Mouse (Mus musculus) hematopoietic stem cell, adult 5-6 weeks (primary cell): ENCODE results near the gene Sez6l. TPM values are rescaled to one million over a fixed set of nuclear protein-coding genes. Genes with fewer than 3 reads are reported as not detected.

Source experiments
- ATAC-seq, 2 experiments: fragments of 125-278 bp in 1 of 2; replicated peaks in 1 of 2; 2 replicates each; pipeline ENCODE4 v1.8.0; 2016 to 2017; ENCODE audit warnings: inconsistent platforms in 2 of 2, mild to moderate bottlenecking in 2 of 2, moderate number of reproducible peaks in 2 of 2, low read depth in 1 of 2, moderate TSS enrichment in 1 of 2; ENCODE audit not compliant: low FRiP score in 2 of 2, poor library complexity in 2 of 2, severe bottlenecking in 2 of 2, insufficient read depth in 1 of 2, low TSS enrichment in 1 of 2
- total RNA-seq: library from RNA; stranded (forward); fragments of 172-1452, 232-1000 nt; gene quantifications from 2 replicates; pipeline ENCODE4 v1.2.3, GENCODE M21; 2017

The Sez6l gene
- total RNA-seq, 1 experiment from 2014 or later: 0.15 TPM

DNA sequence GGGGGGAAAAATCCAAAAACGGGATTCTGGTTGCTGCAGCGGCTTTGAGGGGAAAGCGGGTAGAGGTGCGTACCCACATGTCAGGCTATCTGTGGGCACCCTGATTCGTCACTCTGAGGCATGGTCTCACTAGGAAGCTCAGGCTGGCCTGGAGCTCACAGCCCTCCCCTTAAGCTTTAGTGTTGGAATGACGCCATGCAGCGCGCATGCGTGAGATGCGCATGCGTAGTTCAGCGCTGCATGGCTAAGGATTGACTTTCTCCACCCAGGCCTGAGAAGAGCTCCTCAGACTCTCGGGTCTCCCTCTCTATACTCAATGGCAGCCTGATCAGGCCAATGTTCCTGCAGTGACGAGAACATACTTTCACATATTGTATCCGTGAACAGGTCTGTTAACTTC is 24.2 kb downstream of the Sez6l start:
- no peak for ATAC-seq

DNA sequence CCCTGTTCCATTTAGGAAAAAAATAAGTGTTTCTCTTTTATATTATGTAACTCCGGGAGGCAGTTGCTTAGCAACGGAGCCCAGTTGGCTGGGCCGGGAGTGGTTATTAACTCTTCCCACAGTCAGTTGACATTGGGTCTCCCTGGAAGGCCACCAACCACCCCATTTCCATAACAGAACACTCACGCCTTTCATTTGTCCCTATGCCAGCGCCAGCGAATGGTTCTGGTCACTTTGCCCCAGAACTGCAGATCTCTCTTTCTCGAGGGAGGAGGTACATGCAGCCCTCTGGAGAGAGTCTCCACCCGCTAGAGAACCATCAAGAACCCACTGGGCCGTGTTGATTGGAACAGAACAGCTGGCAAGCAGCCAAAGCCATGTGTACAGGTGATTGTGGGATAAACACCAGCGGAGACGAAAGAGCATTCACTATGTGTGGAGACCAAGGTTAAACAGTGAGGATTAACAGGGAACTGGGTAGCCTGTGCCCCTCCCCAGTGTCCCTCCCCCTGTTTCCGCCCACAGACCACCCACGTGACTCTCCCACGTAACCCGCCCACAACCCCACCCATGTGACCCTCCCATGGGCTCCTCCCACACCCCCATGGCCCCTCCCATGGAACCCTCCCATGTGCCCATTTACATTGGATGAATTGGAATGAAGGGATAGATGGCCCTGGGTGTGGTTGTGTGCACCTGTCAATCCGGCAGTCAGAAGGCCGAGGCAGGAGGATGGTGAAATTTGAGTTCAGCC is 24.8 kb downstream of the Sez6l start:
- no peak for ATAC-seq

DNA sequence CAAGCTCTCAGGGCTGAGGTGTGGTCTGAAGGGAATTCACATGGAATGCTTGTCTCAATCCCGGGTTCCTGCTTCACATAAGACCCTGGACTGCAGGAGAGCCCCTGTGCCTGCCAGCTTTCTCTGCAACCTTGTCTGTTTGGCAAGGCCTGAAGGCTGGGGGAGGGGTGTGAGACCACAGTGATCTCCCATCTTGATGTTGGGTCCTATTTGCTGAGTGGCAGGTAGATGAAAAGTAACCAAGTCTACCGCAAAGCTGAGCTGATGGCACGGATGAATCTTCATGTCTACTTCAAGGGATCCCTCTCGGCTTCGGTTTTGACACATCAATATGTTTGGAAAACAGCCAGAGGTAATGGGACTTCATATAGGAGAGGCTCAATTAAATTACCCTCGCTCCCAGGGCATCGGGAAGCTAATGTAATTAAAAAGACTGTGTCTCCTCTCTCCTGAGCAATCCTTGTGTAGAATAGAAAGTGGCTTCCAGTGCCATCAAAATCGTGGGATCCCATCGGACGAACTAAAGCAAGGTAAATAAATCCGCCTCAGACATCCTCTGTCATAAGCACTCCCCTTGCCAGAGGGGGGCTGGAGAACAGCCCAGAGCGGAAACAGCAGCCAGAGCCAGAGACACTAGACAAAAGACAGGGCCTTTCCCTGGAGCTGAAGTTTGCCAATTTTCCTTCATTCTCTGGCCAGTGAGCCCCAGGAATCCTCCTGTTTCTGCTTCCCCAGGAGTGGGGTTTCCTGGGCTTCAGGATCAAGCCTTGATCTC is 28.0 kb downstream of the Sez6l start:
- no peak for ATAC-seq

DNA sequence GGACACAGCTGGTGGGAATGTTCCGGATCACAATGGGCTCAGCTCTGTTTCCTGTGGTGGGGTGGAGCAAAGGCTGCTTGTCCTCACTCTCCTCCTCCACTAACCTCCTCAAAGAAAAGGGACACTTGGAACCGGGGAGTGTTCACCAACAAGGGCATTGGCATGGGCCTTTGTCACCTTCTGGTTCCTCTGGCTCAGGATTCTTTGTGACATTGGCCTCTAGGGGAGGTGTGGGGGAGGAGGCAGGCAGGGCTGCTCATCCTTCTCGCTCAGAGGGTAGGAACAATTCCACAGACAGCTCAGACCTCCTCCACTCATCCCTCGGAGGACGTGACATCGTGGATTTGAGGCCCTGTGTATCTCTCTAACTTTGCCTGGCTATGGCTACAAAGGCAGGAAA is 30.2 kb downstream of the Sez6l start:
- ATAC-seq: no peak

DNA sequence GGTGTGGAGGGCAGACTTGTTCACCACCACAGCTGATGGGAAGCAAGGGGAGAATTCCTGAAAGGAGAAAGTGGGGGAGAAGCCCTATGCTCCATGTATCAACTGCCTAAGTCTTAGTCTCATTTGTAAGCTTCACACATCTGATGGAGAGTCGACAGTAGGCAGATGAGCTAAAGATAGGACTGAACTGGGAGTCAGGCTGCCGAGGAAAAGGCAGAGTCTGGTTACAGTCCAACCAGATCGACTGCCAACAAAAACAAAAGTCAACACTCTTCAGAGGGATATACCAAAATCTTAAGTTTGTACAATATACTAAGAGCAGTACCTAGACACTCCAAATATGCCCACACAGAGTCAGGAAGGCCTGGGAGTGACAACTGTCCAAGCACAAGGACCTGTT is 38.7 kb downstream of the Sez6l start:
- no peak for ATAC-seq

DNA sequence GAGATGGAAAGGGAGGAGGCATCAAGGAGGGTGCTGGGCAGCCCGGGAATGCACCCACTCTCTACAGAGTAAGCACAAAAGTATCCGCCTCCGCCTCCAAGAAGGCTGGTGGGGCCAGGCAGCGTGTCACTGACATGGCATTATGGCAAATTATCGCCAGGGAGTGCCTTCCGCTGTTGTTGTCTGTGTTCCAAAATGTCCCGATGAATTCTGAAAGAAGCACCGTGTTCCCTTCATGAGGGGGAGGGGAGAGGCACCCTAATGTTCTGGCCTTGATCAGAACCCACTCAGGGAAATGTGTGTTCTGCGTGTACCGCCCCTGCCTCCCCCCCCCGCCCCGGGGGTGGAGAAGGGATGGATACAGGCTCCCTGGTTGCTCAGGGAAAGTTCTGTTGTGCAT is 41.1 kb downstream of the Sez6l start:
- ATAC-seq: no peak

DNA sequence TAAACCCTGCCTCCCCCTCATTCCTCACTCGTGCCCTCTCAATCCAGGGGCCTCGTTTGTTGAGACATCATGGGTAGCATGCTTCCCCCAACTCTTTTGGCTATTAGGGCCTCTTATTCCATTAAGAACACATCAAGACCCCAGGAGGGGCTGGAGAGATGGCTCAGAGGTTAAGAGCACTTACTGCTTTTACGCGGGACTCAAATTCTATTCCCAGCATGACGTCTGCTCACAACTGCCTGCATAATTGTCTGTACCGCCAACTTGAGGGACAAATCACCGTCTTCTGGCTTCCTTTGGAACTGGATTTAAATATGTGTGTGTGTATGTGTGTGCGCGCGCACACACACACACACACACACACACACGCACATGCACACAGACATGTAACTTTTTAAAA is 42.8 kb downstream of the Sez6l start:
- ATAC-seq: no peak

DNA sequence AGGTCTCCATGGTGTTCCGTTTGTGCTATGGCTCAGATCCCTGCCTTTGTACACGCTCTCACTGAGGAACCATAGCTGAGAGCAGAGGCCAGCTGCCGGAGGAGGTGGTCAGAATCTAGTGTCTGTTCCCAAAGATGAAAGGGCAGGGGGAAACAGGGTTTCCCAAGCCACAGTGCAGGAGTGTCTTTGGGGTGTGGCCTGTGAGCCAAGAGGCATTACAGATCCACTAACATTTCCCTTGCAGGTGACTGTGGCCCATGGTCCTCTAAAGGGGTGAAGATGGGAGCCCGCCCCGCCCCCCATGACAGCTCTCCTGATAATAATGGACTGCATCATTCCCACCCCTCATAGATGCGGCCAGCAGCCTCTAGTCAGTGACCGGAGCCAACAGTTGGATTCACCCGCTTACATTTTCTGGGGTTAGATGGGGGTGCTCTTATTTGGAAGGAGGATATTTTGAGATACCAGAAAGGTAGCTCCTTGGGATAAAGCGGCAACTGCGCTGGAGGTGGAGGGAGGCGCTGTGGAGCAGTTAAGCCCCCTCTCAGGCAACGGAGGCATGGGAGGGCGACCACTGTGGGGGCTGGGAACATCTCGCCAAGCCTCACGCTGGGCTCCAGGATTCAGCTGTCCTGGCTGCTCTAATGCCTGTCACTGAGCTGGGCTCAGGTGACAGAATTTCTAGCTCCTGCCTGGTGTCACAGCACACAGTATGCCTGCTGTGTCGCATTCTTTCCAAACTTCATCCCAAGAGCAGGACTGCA is 43.5 kb downstream of the Sez6l start:
- ATAC-seq: no peak

DNA sequence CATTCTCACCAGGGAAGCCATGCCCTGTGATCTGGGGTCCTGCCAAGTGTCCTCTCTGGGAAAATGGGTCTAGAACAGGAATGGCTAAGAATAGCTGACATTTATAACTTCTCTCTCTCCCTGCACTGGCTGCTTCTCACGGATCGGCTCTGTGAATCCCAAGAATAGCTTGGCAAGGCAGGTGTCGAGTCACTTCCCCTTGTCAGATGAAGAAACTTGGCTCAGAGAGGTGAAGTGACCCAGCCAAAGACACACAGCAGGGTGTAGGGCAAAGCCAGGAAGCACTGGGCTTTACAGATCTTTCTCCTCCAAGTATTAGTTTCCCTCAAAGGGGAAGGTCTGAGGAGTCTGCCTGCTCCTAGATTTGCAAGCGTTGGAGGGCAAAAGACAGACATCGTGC is 44.1 kb downstream of the Sez6l start:
- no peak for ATAC-seq

DNA sequence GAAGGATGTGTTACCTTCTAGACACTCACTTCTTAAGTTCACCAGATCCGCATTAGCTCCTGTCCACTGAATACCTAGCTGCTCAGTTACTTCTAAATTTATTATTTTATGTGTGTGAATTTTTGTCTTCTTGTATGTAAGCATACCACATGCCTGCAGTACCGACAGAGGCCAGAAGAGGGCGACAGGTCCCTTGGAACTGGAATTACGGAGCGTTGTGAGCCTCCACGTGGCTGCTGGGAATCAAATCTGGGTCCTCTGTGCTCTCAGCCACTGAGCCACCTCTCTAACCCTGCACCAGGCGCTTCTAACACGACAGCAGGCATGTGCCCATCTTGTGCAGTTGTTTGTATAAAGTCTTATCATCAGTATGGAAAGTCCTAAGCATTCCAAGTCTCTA is 44.8 kb downstream of the Sez6l start:
- no peak for ATAC-seq

DNA sequence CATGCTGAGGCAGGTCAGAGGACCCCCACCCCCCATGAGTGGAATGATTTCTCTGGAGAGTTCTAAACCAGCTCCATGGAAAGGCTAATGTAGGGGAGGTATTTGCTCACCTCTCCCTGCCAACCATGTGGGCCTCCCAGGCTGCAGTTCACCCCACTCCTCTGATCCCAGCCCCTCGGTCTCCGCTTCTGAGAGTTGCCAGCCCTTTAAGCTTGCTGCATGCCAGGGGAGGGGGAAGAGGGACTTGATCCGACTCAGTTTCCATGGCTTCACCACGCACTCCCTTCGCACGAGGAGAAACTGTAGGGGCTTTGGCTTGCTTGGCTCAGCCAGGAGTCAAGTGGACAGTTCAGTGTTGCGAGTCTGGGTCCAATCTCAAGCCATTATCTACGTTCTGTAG is 45.9 kb downstream of the Sez6l start:
- ATAC-seq: no peak

DNA sequence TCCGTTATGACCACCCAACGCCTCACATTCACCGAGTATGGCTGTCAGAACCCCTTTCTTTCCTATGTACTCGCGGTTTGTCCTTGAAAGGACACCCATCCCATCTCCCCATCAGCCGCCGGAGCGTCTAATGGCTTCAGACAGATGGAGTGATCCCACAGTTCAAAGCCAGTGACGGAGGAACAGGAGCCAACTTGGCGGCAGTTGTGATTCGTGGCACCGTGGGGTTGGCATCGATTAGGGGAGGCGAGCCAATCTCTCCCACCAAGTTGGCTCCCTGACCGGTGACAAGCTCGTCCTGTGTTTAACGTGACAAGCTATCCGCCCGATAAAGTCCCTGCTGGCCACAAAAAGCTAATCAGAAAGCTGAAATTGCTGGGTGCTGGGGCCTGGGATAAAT is 50.0 kb downstream of the Sez6l start:
- ATAC-seq: no peak

DNA sequence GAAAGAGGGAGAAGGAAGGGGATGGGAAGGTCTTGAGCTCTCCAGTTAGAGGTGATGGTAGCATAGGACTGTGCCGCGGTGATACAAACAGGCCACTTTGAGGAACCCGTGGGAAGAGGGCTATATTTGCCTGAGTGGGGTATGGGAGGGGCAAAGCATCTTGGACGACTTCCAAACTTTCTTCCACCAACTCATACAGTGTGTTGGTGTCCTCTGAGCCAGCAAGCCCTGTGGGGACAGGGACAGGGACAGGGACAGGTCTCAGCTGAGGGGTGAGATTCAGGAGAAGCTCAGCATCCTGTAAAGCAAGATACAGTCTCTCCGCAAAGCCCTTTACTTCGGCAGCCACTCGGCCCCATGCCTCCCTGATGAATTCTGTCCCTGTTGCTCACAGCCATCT is 50.5 kb downstream of the Sez6l start:
- no peak for ATAC-seq

DNA sequence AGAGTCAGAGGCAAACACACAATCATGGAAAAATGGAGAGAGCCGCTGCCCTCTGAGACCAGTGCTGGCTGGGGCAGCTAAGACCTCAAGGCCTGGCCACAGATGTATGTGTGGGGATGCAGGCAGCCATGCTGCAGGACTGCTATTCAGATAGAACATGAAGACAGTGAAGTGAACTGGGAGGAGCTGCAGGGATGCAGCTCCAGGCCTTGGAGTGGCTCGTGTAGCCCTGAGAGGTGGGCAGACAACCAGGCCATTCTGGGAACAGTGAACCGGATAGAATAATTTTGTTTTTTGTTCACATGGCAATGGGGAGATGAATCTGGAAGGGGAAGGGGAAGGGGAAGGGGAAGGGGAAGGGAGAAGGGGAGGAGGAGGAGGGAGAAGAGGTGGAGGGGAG is 51.0 kb downstream of the Sez6l start:
- no peak for ATAC-seq

DNA sequence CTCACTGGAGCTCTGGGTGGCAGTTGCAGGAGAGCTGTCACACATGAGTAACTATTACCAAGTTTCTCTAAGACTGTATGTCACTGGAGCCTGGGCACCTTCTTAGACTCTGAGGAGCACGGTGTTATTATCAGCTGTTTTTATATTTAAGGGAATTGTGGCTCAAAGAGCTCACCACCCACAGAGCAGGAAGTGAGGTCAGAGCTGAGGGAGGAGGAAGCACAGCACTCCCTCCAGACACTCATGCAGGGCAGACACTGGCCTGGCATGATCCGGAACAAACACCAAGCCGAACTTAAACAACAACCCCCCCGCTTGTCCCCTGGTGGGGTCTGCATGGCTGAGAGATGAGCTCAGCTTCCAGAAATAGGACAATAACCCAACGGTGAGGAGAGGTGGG is 51.7 kb downstream of the Sez6l start:
- 0 out of 4 replicates have a peak, but pooled peaks of 1 of the 2 experiments have one; percentile 15 for ATAC-seq

DNA sequence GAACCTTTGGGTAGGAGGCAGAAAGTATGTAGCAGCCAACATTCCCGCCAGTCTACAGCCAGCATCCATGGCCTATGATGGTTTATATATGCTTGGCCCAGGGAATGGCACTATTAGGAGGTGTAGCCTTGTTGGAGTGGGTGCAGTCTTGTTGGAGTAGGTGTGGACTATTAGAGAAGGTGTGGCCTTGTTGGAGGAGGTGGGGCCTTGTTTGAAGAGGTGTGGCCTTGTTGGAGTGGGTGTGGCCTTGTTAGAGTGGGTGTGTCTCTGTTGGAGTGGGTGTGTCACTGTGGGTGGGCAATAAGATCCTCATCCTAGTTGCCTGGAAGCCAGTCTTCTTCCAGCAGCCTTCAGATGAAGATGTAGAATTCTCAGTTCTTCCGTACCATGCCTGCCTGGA is 53.2 kb downstream of the Sez6l start:
- no peak for ATAC-seq

DNA sequence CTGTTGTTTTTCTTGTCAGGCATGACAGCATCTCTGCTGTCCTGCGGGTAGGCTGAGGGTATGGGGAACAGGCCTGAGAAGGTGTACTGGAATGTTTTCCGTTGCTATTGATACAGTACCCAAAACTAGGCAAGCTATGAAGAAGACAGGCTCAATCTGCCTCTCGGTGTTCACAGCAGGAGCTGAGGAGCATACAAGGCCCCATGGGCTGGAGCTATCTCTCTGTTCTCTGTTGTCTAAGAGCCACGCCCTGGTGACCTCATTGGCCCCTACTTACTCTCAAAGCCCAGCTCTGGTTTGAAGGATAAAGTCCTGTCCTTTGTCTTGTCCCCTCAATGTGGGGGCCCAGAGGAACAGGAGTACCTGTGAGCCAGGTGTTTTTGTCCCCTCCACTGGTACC is 53.7 kb downstream of the Sez6l start:
- ATAC-seq: no peak
